22 mouse cellular contexts compared by ENCODE assay signal in the genomic region with DNA sequence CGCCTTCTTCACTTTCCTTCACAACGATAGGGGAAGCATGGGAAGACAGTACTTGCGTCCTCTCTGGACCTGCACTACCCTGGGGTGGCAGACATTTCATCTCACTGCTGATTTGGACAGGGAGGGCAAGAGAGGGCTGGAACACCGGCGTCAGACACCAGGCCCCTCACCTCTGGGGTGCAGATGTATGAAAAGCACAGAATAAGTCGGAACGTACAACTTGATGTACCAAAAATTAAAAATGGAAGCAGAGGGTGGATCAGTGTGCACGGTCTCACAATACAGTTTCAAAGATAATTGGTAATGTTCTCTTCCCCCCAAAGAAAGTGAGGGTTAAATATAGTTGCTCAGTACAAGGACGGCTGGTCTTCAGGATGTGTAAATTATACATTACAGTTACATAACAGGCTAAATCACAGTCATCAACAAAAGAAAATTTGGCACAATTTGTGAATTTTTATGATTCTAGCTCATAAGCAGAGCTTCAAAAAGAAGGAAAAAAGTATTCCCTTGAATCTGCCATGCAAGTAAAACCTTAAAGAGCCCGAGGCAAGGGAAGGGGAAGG.
A peak's percentile ranks its signal among the peaks of the same experiment; 100 is the strongest.
DNase-seq lines count a peak whose midpoint lies in the region; ATAC-seq and TF ChIP-seq lines count a peak whose summit lies in the region.
"Had no signal": no experiment of that assay in that cellular context is flagged by ENCODE, and none has a peak within 500 bp of the region (broad histone marks: within the 10 kb centered on the region; RNA-seq: fewer than 3 reads in every experiment).

No protein-coding gene starts in this region.

- WGBS in midbrain, embryonic 12.5 days, result 82% methylated on average over 10 of the region's 10 CpGs
- 76% methylated on average over 10 of the region's 10 CpGs for WGBS in midbrain, embryonic 13.5 days

- no peak overlapping the region for H3K9ac ChIP-seq in midbrain, embryonic 12.5 days (replicated peaks)
- no peak overlapping the region for H3K9ac ChIP-seq in midbrain, embryonic 13.5 days (replicated peaks)
- H3K9ac ChIP-seq: embryonic facial prominence, embryonic 15.5 days; hindbrain, embryonic 12.5 days had no signal

- no peak for ATAC-seq in midbrain, embryonic 12.5 days (ENCODE audit: low FRiP score, low read depth)
- no peak for ATAC-seq in midbrain, embryonic 13.5 days
- ATAC-seq: forebrain, embryonic 14.5 days; hindbrain, embryonic 16.5 days had no signal

- peak; percentile 52 to 60 for DNase-seq in frontal cortex, postnatal 36 days (ENCODE audit: low spot score in 2 of 2)
- DNase-seq in frontal cortex, postnatal 10 days (ENCODE audit: low spot score in 2 of 2), result no peak
- peak in 1 of 2 experiments; percentile 49 for DNase-seq in left cerebral cortex, adult 2 months (ENCODE audit: extremely low spot score in 1 of 2, low spot score in 2 of 2)
- no peak for DNase-seq in left cerebral cortex, adult 18-20 months (ENCODE audit: low spot score in 2 of 2)
- DNase-seq in cerebellum, postnatal 4 days (ENCODE audit: low spot score in 2 of 2), result no peak
- DNase-seq: adrenal gland, postnatal 10 days; cerebellum, adult 11-12 months; cerebellum, adult 9-11 months; cerebellum, postnatal 36 days; embryo, embryonic 11 days; gastrocnemius, adult 2 months; gastrocnemius, postnatal 25 days; heart, postnatal 10 days; heart, postnatal 4 days had no signal

- peaks cover 37% of the 10 kb centered on the region for H3K4me1 ChIP-seq in midbrain, embryonic 12.5 days
- peaks cover 55% of the 10 kb centered on the region for H3K4me1 ChIP-seq in midbrain, embryonic 13.5 days (replicated peaks)

- intact Hi-C loops in left cerebral cortex, adult 2 months (cut with DNase I), result loop anchor here (2.0 to 5.0 kb wide), 3 partner anchors 13 to 107 kb away; partner anchors contain the start of gene Btbd9

- no peaks in the 10 kb centered on the region for H3K9me3 ChIP-seq in midbrain, embryonic 12.5 days
- no peaks in the 10 kb centered on the region for H3K9me3 ChIP-seq in midbrain, embryonic 13.5 days
- H3K9me3 ChIP-seq: embryonic facial prominence, embryonic 15.5 days; forebrain, embryonic 10.5 days; hindbrain, embryonic 12.5 days had no signal

- no peak overlapping the region for H3K4me2 ChIP-seq in midbrain, embryonic 12.5 days (replicated peaks)
- no peak overlapping the region for H3K4me2 ChIP-seq in midbrain, embryonic 13.5 days (replicated peaks)
- H3K4me2 ChIP-seq: embryonic facial prominence, embryonic 15.5 days; hindbrain, embryonic 12.5 days had no signal

- no peaks in the 10 kb centered on the region for H3K27me3 ChIP-seq in midbrain, embryonic 12.5 days
- no peaks in the 10 kb centered on the region for H3K27me3 ChIP-seq in midbrain, embryonic 13.5 days
- H3K27me3 ChIP-seq: embryonic facial prominence, embryonic 15.5 days; hindbrain, embryonic 12.5 days had no signal

- no peak overlapping the region for H3K4me3 ChIP-seq in left cerebral cortex, adult 2 months
- no peak overlapping the region for H3K4me3 ChIP-seq in midbrain, embryonic 12.5 days
- no peak overlapping the region for H3K4me3 ChIP-seq in midbrain, embryonic 13.5 days (replicated peaks)
- H3K4me3 ChIP-seq: embryonic facial prominence, embryonic 15.5 days; erythroblast, embryonic 14.5 days; forebrain, embryonic 10.5 days; gastrocnemius, adult 2 months; hindbrain, embryonic 12.5 days had no signal

- peak overlapping the region; percentile 85 for H3K27ac ChIP-seq in left cerebral cortex, adult 2 months
- H3K27ac ChIP-seq in midbrain, embryonic 12.5 days (replicated peaks), result peak overlapping the region; percentile 27; the same call in 1 of the 2 replicates
- H3K27ac ChIP-seq in midbrain, embryonic 13.5 days, result no peak overlapping the region
- H3K27ac ChIP-seq: embryonic facial prominence, embryonic 15.5 days; forebrain, embryonic 10.5 days; gastrocnemius, adult 2 months had no signal

- TF ChIP-seq CTCF in left cerebral cortex, adult 2 months (IDR thresholded peaks at IDR 0.05), result no peak

- H3K36me3 ChIP-seq in midbrain, embryonic 12.5 days, result no peaks in the 10 kb centered on the region
- H3K36me3 ChIP-seq in midbrain, embryonic 13.5 days, result no peaks in the 10 kb centered on the region
- H3K36me3 ChIP-seq: embryonic facial prominence, embryonic 15.5 days; forebrain, embryonic 10.5 days; hindbrain, embryonic 12.5 days had no signal

Comparison
In these comparisons a context has a peak if more than half of its experiments do, and no peak if none do; other contexts are left out.
1. DNase-seq: peak in frontal cortex, postnatal 36 days (2 of 2); none in frontal cortex, postnatal 10 days (0 of 2), left cerebral cortex, adult 18-20 months (0 of 2) and cerebellum, postnatal 4 days (0 of 2).